Mouse (Mus musculus) cortical plate, adult 2 months (tissue): ENCODE results near the gene Synj2.

Source experiments
- CTCF ChIP-seq: fragments of 200-500 bp; IDR thresholded peaks from 2 replicates; pipeline ENCODE4 v1.5.1; 2011; ENCODE audit warnings: mild to moderate bottlenecking, control low read depth, low read length; ENCODE audit not compliant: insufficient read depth; ENCODE audit errors: extremely low read depth
- POLR2A ChIP-seq: fragments of 200-500 bp; IDR thresholded peaks from 2 replicates; pipeline ENCODE4 v1.6.1; 2011; ENCODE audit warnings: mild to moderate bottlenecking, low read length, control low read depth; ENCODE audit not compliant: insufficient read depth; ENCODE audit errors: extremely low read depth

DNA sequence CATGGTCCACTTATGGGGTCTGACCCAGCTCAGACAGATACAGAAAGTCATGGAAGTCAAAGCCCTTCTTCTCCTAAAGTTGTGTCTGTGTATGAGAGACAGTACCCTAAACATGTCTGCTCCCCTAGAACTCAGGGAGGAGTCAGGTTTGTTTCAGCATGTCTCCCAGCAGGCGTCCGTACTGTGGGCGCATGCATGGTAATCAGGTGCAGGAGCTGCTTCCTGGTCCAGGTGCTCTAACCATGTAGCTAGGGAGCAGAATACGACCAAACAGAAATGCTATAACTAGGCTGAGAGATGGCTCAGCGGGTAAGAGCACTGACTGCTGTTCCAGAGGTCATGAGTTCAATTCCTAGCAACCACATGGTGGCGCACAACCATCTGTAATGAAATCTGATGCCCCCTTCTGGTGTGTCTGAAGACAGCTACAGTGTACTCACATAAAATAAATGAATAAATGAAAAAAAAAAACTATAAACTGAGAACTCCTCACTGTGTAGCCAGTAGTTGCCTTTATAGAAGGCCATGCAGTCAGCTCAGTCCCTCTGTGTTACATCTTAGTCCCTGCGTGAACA is 47.4 kb upstream of the Synj2 start:
- no peak for TF ChIP-seq POLR2A
- TF ChIP-seq CTCF, result no peak
